ENCODE assay signal across 12 mouse cellular contexts in the genomic region with DNA sequence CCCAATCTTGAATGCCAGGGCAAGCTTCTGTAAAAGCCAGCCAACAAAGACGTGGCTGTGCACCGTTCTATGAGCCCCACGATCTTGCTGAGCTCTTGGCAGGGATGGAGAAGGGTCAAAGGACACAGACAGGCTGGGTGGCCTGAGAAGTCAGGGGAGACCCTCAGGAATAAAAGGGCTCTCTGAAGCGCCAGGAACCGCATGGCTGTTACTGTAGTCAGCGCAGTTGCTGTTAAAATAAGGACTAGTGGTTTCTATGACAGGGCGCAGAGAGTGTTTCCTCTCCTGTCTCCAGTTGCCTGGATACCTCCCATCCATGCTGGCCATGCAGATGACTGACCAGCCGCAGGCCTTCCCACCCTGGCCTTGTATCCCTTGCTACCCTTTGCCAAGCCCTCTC.
DNase-seq lines count a peak whose midpoint lies in the region; ATAC-seq and TF ChIP-seq lines count a peak whose summit lies in the region.
"Had no signal": no experiment of that assay in that cellular context is flagged by ENCODE, and none has a peak within 500 bp of the region (broad histone marks: within the 10 kb centered on the region; RNA-seq: fewer than 3 reads in every experiment).

No protein-coding gene starts in this region.

- no peak for TF ChIP-seq POLR2A in limb, embryonic 14.5 days (IDR thresholded peaks at IDR 0.05; ENCODE audit: borderline replicate concordance, extremely low read depth, insufficient read depth, insufficient read length)

- no peak overlapping the region for H3K27ac ChIP-seq in midbrain, postnatal 0 days (ENCODE audit: low read depth, low read length)
- H3K27ac ChIP-seq in midbrain, embryonic 14.5 days (replicated peaks; ENCODE audit: low read depth, low read length): no peak overlapping the region
- peak overlapping the region; percentile 63 for H3K27ac ChIP-seq in heart, embryonic 11.5 days (ENCODE audit: low read depth, low read length)
- H3K27ac ChIP-seq in limb, embryonic 14.5 days (replicated peaks; ENCODE audit: low read depth, low read length): 0 out of 2 replicates have a peak overlapping the region, but pooled peaks have one; percentile 13
- H3K27ac ChIP-seq: midbrain, embryonic 15.5 days had no signal

- H3K4me1 ChIP-seq in midbrain, postnatal 0 days (ENCODE audit: insufficient read depth, low read length): peaks cover 5% of the 10 kb centered on the region; the same call in 1 of the 2 replicates
- no peaks in the 10 kb centered on the region for H3K4me1 ChIP-seq in midbrain, embryonic 14.5 days (ENCODE audit: control insufficient read depth, insufficient read depth, low read length)
- H3K4me1 ChIP-seq in heart, embryonic 11.5 days (ENCODE audit: control insufficient read depth, insufficient read depth, low read length): peaks cover 47% of the 10 kb centered on the region
- peaks cover 38% of the 10 kb centered on the region for H3K4me1 ChIP-seq in limb, embryonic 14.5 days (ENCODE audit: control insufficient read depth, insufficient read depth, low read length)

- TF ChIP-seq CTCF in midbrain, postnatal 0 days (IDR thresholded peaks at IDR 0.05): no peak

- no peak overlapping the region for H3K4me2 ChIP-seq in midbrain, postnatal 0 days (ENCODE audit: low read depth, low read length, poor library complexity, severe bottlenecking)
- H3K4me2 ChIP-seq in midbrain, embryonic 14.5 days (ENCODE audit: low read length): no peak overlapping the region
- H3K4me2 ChIP-seq in heart, embryonic 11.5 days: no peak overlapping the region
- no peak overlapping the region for H3K4me2 ChIP-seq in limb, embryonic 14.5 days (replicated peaks; ENCODE audit: low read depth, low read length, severe bottlenecking)
- H3K4me2 ChIP-seq: lung, embryonic 14.5 days; midbrain, embryonic 15.5 days had no signal

- intact Hi-C loops in gastrocnemius, postnatal 36 days (cut with DNase I): loop anchor here (5.0 kb wide), 1 partner anchor 98 kb away; no protein-coding TSS in a partner anchor

- peak; percentile 66; the same call in 1 of the 2 replicates for ATAC-seq in midbrain, postnatal 0 days (ENCODE audit: low FRiP score)
- no peak for ATAC-seq in midbrain, embryonic 14.5 days (ENCODE audit: low FRiP score, low TSS enrichment)
- no peak for ATAC-seq in heart, embryonic 11.5 days (replicated peaks; ENCODE audit: insufficient number of reproducible peaks, low FRiP score, low TSS enrichment)
- no peak for ATAC-seq in limb, embryonic 14.5 days (ENCODE audit: low FRiP score, low read depth)
- ATAC-seq in monocyte, adult 5-6 weeks (replicated peaks; ENCODE audit: insufficient number of reproducible peaks, low FRiP score, low TSS enrichment, poor library complexity, severe bottlenecking): no peak
- ATAC-seq: CD4-positive, CD25-positive, alpha-beta regulatory T cell, adult 4 months; midbrain, embryonic 15.5 days had no signal

- no peaks in the 10 kb centered on the region for H3K36me3 ChIP-seq in midbrain, postnatal 0 days (ENCODE audit: insufficient read depth, low read length)
- H3K36me3 ChIP-seq in midbrain, embryonic 14.5 days (ENCODE audit: control insufficient read depth, insufficient read depth, low read length): no peaks in the 10 kb centered on the region
- no peaks in the 10 kb centered on the region for H3K36me3 ChIP-seq in heart, embryonic 11.5 days (ENCODE audit: control insufficient read depth, insufficient read depth, low read length)
- H3K36me3 ChIP-seq in limb, embryonic 14.5 days (ENCODE audit: control insufficient read depth, insufficient read depth, low read length): no peaks in the 10 kb centered on the region
- H3K36me3 ChIP-seq: midbrain, embryonic 15.5 days had no signal

- 64% methylated on average over 8 of the region's 8 CpGs for WGBS in midbrain, postnatal 0 days
- WGBS in midbrain, embryonic 14.5 days: 71% methylated on average over 8 of the region's 8 CpGs
- 78% methylated on average over 8 of the region's 8 CpGs for WGBS in heart, embryonic 11.5 days (ENCODE audit: insufficient replicate concordance)
- 70% methylated on average over 8 of the region's 8 CpGs for WGBS in limb, embryonic 14.5 days

- H3K9ac ChIP-seq in midbrain, postnatal 0 days (replicated peaks; ENCODE audit: low read length, poor library complexity, severe bottlenecking): no peak overlapping the region
- H3K9ac ChIP-seq in midbrain, embryonic 14.5 days (replicated peaks; ENCODE audit: low read length): no peak overlapping the region
- no peak overlapping the region for H3K9ac ChIP-seq in heart, embryonic 11.5 days (ENCODE audit: low read depth, low read length)
- H3K9ac ChIP-seq in limb, embryonic 14.5 days (ENCODE audit: low read depth, low read length, severe bottlenecking): no peak overlapping the region
- H3K9ac ChIP-seq: lung, embryonic 14.5 days; midbrain, embryonic 15.5 days had no signal

- no peaks in the 10 kb centered on the region for H3K27me3 ChIP-seq in midbrain, postnatal 0 days (ENCODE audit: insufficient read depth, low read length)
- no peaks in the 10 kb centered on the region for H3K27me3 ChIP-seq in midbrain, embryonic 14.5 days (ENCODE audit: control insufficient read depth, insufficient read depth, low read length)
- H3K27me3 ChIP-seq in heart, embryonic 11.5 days (ENCODE audit: control insufficient read depth, insufficient read depth, low read length): no peaks in the 10 kb centered on the region
- H3K27me3 ChIP-seq in limb, embryonic 14.5 days (ENCODE audit: control insufficient read depth, insufficient read depth, low read length): no peaks in the 10 kb centered on the region
- H3K27me3 ChIP-seq: midbrain, embryonic 15.5 days had no signal

- H3K9me3 ChIP-seq in midbrain, postnatal 0 days (ENCODE audit: low read length): no peaks in the 10 kb centered on the region
- no peaks in the 10 kb centered on the region for H3K9me3 ChIP-seq in midbrain, embryonic 14.5 days (ENCODE audit: control insufficient read depth, low read length)
- H3K9me3 ChIP-seq in heart, embryonic 11.5 days (replicated peaks; ENCODE audit: control insufficient read depth, low read length): no peaks in the 10 kb centered on the region
- H3K9me3 ChIP-seq in limb, embryonic 14.5 days (ENCODE audit: control insufficient read depth, low read length): no peaks in the 10 kb centered on the region
- H3K9me3 ChIP-seq: midbrain, embryonic 15.5 days had no signal

- DNase-seq in gastrocnemius, adult 18-20 months (ENCODE audit: low spot score): peak; percentile 13
- DNase-seq in gastrocnemius, postnatal 36 days: no peak
- DNase-seq in midbrain, postnatal 0 days (ENCODE audit: low spot score): peak; percentile 75
- no peak for DNase-seq in midbrain, embryonic 14.5 days
- DNase-seq in limb, embryonic 14.5 days (ENCODE audit: low spot score): no peak
- DNase-seq in kidney, adult 18-20 months: no peak
- DNase-seq: layer of hippocampus, adult 9-11 months; lung, embryonic 14.5 days had no signal

- H3K4me3 ChIP-seq in midbrain, postnatal 0 days (ENCODE audit: low read depth, low read length): no peak overlapping the region
- no peak overlapping the region for H3K4me3 ChIP-seq in midbrain, embryonic 14.5 days (replicated peaks; ENCODE audit: low read depth, low read length)
- H3K4me3 ChIP-seq in heart, embryonic 11.5 days (ENCODE audit: low read depth, low read length): no peak overlapping the region
- no peak overlapping the region for H3K4me3 ChIP-seq in limb, embryonic 14.5 days (replicated peaks; ENCODE audit: low read length)
- H3K4me3 ChIP-seq: midbrain, embryonic 15.5 days had no signal

Comparison
In these comparisons a context has a peak if more than half of its experiments do, and no peak if none do; other contexts are left out.
1. DNase-seq: peak in gastrocnemius, adult 18-20 months (single experiment) and midbrain, postnatal 0 days (single experiment); none in gastrocnemius, postnatal 36 days (0 of 2), midbrain, embryonic 14.5 days (single experiment), limb, embryonic 14.5 days (single experiment) and kidney, adult 18-20 months (single experiment).
2. H3K27ac ChIP-seq: peak in heart, embryonic 11.5 days (single experiment) and limb, embryonic 14.5 days (single experiment); none in midbrain, postnatal 0 days (single experiment) and midbrain, embryonic 14.5 days (single experiment).